Mouse (Mus musculus) G1E (cell line): Measurements from ENCODE around the gene Mertk. TPM values are rescaled to one million over a fixed set of nuclear protein-coding genes. Genes with fewer than 3 reads are reported as not detected.

Experiments used
- ATAC-seq: 2 replicates; pipeline ENCODE4 v1.8.0; 2016; ENCODE audit warnings: mild to moderate bottlenecking; ENCODE audit not compliant: insufficient number of reproducible peaks, poor library complexity, low FRiP score, severe bottlenecking; ENCODE audit errors: extremely low read depth
- DNase-seq: peaks from one replicate; pipeline ENCODE4 v3.0.0; 2012; ENCODE audit warnings: low spot score
- H3K27me3 ChIP-seq: 2 replicates; pipeline ENCODE4 v1.6.1; 2012; ENCODE audit warnings: mild to moderate bottlenecking, low read length, inconsistent platforms; ENCODE audit not compliant: insufficient read depth
- H3K36me3 ChIP-seq: replicated peaks from 2 replicates; pipeline ENCODE3; 2012; ENCODE audit warnings: mild to moderate bottlenecking, inconsistent platforms
- H3K4me1 ChIP-seq: 2 replicates; pipeline ENCODE4 v1.6.1; 2012; ENCODE audit warnings: low read depth, low read length, inconsistent platforms, mixed read lengths; ENCODE audit not compliant: insufficient read depth
- H3K4me3 ChIP-seq: 2 replicates; pipeline ENCODE4 v1.5.1; 2012; ENCODE audit warnings: low read depth, mild to moderate bottlenecking, inconsistent platforms, low read length, moderate library complexity, mixed read lengths
- H3K9me3 ChIP-seq: replicated peaks from 2 replicates; pipeline ENCODE4 v1.6.1; 2012; ENCODE audit warnings: inconsistent platforms
- CTCF ChIP-seq: IDR thresholded peaks from 2 replicates; pipeline ENCODE4 v1.5.1; 2012; ENCODE audit warnings: low read depth, low read length, inconsistent platforms, mixed read lengths
- GATA1 ChIP-seq: IDR thresholded peaks from 2 replicates; pipeline ENCODE4 v1.6.1; 2012; ENCODE audit warnings: borderline replicate concordance, low read length, inconsistent platforms, mixed read lengths
- GATA2 ChIP-seq: IDR thresholded peaks from 2 replicates; pipeline ENCODE4 v1.6.1; 2012; ENCODE audit warnings: low read depth, low read length, inconsistent platforms, borderline replicate concordance
- POLR2AphosphoS5 ChIP-seq: IDR thresholded peaks from 2 replicates; pipeline ENCODE4 v1.6.1; 2012; ENCODE audit warnings: low read depth, low read length, inconsistent platforms; ENCODE audit not compliant: insufficient replicate concordance
- TAL1 ChIP-seq: conservative IDR thresholded peaks from 2 replicates; pipeline ENCODE4 v1.6.1; 2012; ENCODE audit warnings: low read depth, low read length, inconsistent platforms, mixed read lengths
- polyA plus RNA-seq: library from polyadenylated mRNA; stranded (reverse); fragments of >175 nt; gene quantifications from 2 replicates; pipeline ENCODE4 v1.2.3, GENCODE M21; 2012
- total RNA-seq, 2 experiments: library from RNA; stranded (forward) in 1 of 2; stranded (reverse) in 1 of 2; fragments of 200-1000 nt in 1 of 2; fragments of >200 nt in 1 of 2; fragmentation: Nextera tagmentation in 1 of 2; gene quantifications; 2 replicates each; pipeline ENCODE4 v1.2.3; 2014 to 2017

The Mertk gene
- total and polyA plus RNA-seq, 3 experiments = 0.05 TPM; not detected in 2

DNA sequence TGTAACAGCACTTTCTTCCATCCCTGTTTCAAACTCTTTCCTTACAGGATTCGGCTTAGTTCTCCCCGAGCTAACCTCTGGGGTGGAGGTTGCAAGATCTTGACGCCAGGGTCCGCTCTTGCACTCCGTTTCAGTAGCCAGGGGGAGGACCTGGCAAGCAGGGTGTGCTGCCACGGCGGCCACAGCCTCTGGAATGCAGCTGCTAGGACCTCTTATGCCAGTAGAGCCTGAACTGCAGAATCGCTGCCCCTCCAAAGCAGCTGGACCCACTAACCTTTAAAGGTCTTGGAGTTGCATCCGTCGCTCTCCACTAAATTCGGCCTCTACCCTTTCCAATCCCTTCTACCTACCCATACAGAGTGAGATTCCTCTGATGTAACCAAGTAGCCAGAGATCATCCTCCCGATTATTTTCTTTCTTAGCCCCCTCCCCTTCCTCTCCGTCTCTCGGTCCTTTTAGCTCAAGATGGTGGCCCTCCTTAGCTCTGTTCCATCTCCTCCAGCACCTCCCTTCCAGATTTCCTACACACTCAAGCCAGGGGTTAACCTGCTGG is 540 bp upstream of the Mertk start:
- peak; percentile 28 for DNase-seq
- peak; percentile 54 for ATAC-seq
- Histone ChIP-seq H3K4me3 (peak overlapping the region; percentile 8; the same call in 1 of the 2 replicates), H3K9me3 (no peaks in the 10 kb centered on the region), H3K27me3 (peaks cover 51% of the 10 kb centered on the region), H3K36me3 (no peaks in the 10 kb centered on the region), H3K4me1 (peaks cover 13% of the 10 kb centered on the region; the same call in 1 of the 2 replicates)
- TF ChIP-seq GATA1 (no peak), TAL1 (no peak), CTCF (no peak), GATA2 (no peak), POLR2AphosphoS5 (no peak)

DNA sequence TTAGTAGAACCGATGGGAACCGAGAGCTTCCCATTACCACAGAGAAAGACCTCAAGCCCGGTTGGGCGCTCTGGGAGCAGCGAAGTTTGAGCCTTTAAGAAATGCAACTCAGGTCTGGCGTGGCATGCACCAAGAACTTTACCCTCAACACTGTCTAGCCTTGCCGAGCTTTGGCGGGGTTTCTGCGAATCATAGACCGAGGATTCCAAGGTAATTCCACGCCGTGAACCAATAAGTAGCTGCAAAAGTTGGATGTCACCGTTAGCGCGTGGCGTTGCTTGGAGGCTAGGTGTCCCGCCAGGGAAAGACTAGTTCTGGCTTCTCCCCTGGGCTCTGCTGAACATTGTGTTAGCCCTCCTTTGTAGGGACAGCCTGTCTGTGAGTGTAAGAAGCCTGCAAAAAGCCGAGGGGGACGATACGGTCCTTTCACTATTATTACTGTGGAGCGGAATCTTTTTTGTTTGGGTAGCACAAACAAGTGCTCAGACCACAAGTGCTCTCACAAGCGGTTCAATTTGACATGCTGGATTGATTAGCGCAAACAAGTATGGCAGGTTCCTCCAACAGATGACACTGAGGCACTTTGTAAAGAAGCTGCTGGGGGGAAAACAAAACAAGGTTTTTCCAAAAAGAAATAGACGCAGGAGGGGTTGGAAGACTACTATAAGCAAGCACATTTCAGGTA is 587 bp downstream of the Mertk start:
- DNase-seq (no peak), ATAC-seq (no peak)
- Histone ChIP-seq H3K9me3 (no peaks in the 10 kb centered on the region), H3K4me1 (peaks cover 13% of the 10 kb centered on the region; the same call in 1 of the 2 replicates), H3K4me3 (no peak overlapping the region), H3K36me3 (no peaks in the 10 kb centered on the region), H3K27me3 (peaks cover 51% of the 10 kb centered on the region)
- TF ChIP-seq GATA2 = no peak
- TF ChIP-seq TAL1 = no peak
- no peak for TF ChIP-seq CTCF
- no peak for TF ChIP-seq POLR2AphosphoS5
- TF ChIP-seq GATA1 = no peak

GRCm38 (mm10) chr2:128704474-128704873 is 5.7 kb downstream of the Mertk start:
- no peak for DNase-seq
- Histone ChIP-seq H3K4me3 (no peak overlapping the region), H3K27me3 (peaks cover 24% of the 10 kb centered on the region), H3K9me3 (no peaks in the 10 kb centered on the region), H3K4me1 (no peaks in the 10 kb centered on the region), H3K36me3 (no peaks in the 10 kb centered on the region)
- ATAC-seq = no peak
- TF ChIP-seq POLR2AphosphoS5 (no peak), CTCF (no peak), GATA1 (no peak), TAL1 (no peak), GATA2 (no peak)

DNA sequence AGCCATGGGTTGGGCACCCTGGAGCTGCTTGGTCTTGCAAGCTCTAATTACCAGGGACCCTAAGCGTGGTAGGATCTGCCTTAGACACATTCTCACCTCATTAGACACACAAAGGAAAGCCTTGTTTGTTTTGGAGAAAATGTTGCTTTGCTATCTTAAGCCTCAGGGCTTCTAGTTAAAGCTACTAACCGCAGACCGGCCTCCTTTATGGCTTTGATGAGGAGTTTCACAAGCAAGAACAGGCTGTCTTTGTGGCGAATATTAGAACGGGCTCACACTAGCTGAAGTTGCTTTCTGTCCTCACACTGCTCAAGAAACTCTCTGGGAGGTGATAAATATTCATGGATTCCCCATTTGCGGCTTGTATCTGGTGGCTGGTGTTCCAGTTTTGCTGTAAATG is 10.5 kb downstream of the Mertk start:
- TF ChIP-seq POLR2AphosphoS5 (no peak), GATA2 (no peak), CTCF (no peak), TAL1 (no peak), GATA1 (no peak)
- no peaks in the 10 kb centered on the region for H3K36me3 ChIP-seq
- H3K27me3 ChIP-seq = peaks cover 12% of the 10 kb centered on the region; the same call in 1 of the 2 replicates
- ATAC-seq (no peak), DNase-seq (no peak)
- no peaks in the 10 kb centered on the region for H3K4me1 ChIP-seq
- H3K9me3 ChIP-seq = no peaks in the 10 kb centered on the region
- no peak overlapping the region for H3K4me3 ChIP-seq

- H3K27me3 ChIP-seq = peaks cover 22% of the 10 kb centered on the region
- H3K4me1 ChIP-seq = no peaks in the 10 kb centered on the region
- H3K9me3 ChIP-seq = no peaks in the 10 kb centered on the region
- no peak overlapping the region for H3K4me3 ChIP-seq
- TF ChIP-seq TAL1 (no peak), POLR2AphosphoS5 (no peak), GATA1 (no peak), GATA2 (no peak), CTCF (no peak)
- ATAC-seq (no peak), DNase-seq (no peak)
- H3K36me3 ChIP-seq = no peaks in the 10 kb centered on the region
Measured at GRCm38 (mm10) chr2:128710609-128711008, 11.9 kb downstream of the Mertk start.

DNA sequence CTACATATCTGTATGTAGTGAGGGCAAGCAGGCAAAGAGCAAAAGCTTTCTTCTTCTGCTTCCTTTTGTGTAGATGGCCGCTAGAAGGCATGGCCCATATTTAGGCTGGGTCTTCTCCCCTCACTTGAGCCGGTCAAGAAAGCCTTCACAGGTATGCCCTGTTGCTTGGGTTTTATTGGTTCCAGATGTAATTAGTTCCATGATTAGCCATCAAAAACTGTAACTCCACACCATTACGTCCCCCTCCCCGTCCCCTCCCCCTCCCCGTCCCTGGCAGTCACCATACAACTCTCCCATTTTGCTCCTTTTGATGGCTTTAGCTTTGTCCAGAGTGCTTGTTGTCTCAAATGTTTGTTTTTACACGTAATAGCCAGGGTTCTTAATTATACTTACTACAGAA is 14.2 kb downstream of the Mertk start:
- Histone ChIP-seq H3K36me3 (no peaks in the 10 kb centered on the region), H3K4me1 (no peaks in the 10 kb centered on the region), H3K9me3 (no peaks in the 10 kb centered on the region), H3K4me3 (no peak overlapping the region), H3K27me3 (peaks cover 26% of the 10 kb centered on the region)
- TF ChIP-seq CTCF = no peak
- no peak for TF ChIP-seq TAL1
- no peak for TF ChIP-seq GATA1
- TF ChIP-seq POLR2AphosphoS5 = no peak
- no peak for TF ChIP-seq GATA2
- DNase-seq (no peak), ATAC-seq (no peak)
